Mouse (Mus musculus): Measurements from ENCODE around the gene Car9.

GRCm38 (mm10) chr4:43546375-43547047, 39.7 kb downstream of the Car9 start:
- TF ChIP-seq CTCF (IDR thresholded peaks at IDR 0.05; ENCODE audit: low read depth) (no peak), EP300 (IDR thresholded peaks at IDR 0.05; ENCODE audit: low read depth) (no peak)

Data from liver, postnatal 0 days (tissue).